Mouse (Mus musculus): ENCODE results near the gene 4930550C14Rik. TPM values are rescaled to one million over a fixed set of nuclear protein-coding genes. Genes with fewer than 3 reads are reported as not detected.

Gene 4930550C14Rik
- polyA plus RNA-seq, 1 experiment from 2014 or later, result 0.11 TPM

- Histone ChIP-seq H3K36me3 (replicated peaks) (no peaks in the 10 kb centered on the region), H3K4me2 (no peak overlapping the region), H3K9ac (no peak overlapping the region), H3K4me3 (replicated peaks) (no peak overlapping the region), H3K27me3 (no peaks in the 10 kb centered on the region), H3K4me1 (peaks cover 14% of the 10 kb centered on the region), H3K9me3 (no peaks in the 10 kb centered on the region), H3K27ac (no peak overlapping the region)
- no peak for ATAC-seq (ENCODE audit: low FRiP score)
- 90% methylated on average over 4 of the region's 4 CpGs for WGBS
Observed at GRCm38 (mm10) chr9:53408548-53408947, 6.4 kb downstream of the 4930550C14Rik start.

GRCm38 (mm10) chr9:53408953-53409361, 6.8 kb downstream of the 4930550C14Rik start:
- Histone ChIP-seq H3K27me3 (no peaks in the 10 kb centered on the region), H3K27ac (no peak overlapping the region), H3K9me3 (no peaks in the 10 kb centered on the region), H3K36me3 (replicated peaks) (no peaks in the 10 kb centered on the region), H3K4me2 (no peak overlapping the region), H3K4me3 (replicated peaks) (no peak overlapping the region), H3K9ac (no peak overlapping the region), H3K4me1 (peaks cover 14% of the 10 kb centered on the region)
- 92% methylated on average over 2 of the region's 2 CpGs for WGBS
- no peak for ATAC-seq (ENCODE audit: low FRiP score)

- H3K4me2 ChIP-seq, result no peak overlapping the region
- no peaks in the 10 kb centered on the region for H3K9me3 ChIP-seq
- H3K4me1 ChIP-seq, result peaks cover 13% of the 10 kb centered on the region
- H3K27ac ChIP-seq, result no peak overlapping the region
- H3K9ac ChIP-seq, result no peak overlapping the region
- H3K4me3 ChIP-seq (replicated peaks), result no peak overlapping the region
- 83% methylated on average over 3 of the region's 3 CpGs for WGBS
- no peaks in the 10 kb centered on the region for H3K27me3 ChIP-seq
- no peak for ATAC-seq (ENCODE audit: low FRiP score)
- no peaks in the 10 kb centered on the region for H3K36me3 ChIP-seq (replicated peaks)
Observed at GRCm38 (mm10) chr9:53409427-53409826, 7.3 kb downstream of the 4930550C14Rik start.

GRCm38 (mm10) chr9:53422133-53422896, 20.2 kb downstream of the 4930550C14Rik start:
- Histone ChIP-seq H3K4me2 (no peak overlapping the region), H3K36me3 (replicated peaks) (no peaks in the 10 kb centered on the region), H3K27ac (no peak overlapping the region), H3K9ac (no peak overlapping the region), H3K27me3 (no peaks in the 10 kb centered on the region), H3K4me1 (no peaks in the 10 kb centered on the region), H3K4me3 (replicated peaks) (no peak overlapping the region), H3K9me3 (no peaks in the 10 kb centered on the region)
- no peak for ATAC-seq (ENCODE audit: low FRiP score)
- 82% methylated on average over 9 of the region's 9 CpGs for WGBS

- H3K4me1 ChIP-seq, result no peaks in the 10 kb centered on the region
- ATAC-seq (ENCODE audit: low FRiP score), result no peak
- H3K36me3 ChIP-seq (replicated peaks), result no peaks in the 10 kb centered on the region
- no peak overlapping the region for H3K27ac ChIP-seq
- no peaks in the 10 kb centered on the region for H3K27me3 ChIP-seq
- H3K4me2 ChIP-seq, result no peak overlapping the region
- 88% methylated on average over 3 of the region's 3 CpGs for WGBS
- no peak overlapping the region for H3K9ac ChIP-seq
- H3K9me3 ChIP-seq, result no peaks in the 10 kb centered on the region
- H3K4me3 ChIP-seq (replicated peaks), result no peak overlapping the region
Observed at GRCm38 (mm10) chr9:53426726-53427125, 24.6 kb downstream of the 4930550C14Rik start.

GRCm38 (mm10) chr9:53427638-53428037, 25.5 kb downstream of the 4930550C14Rik start:
- no peak overlapping the region for H3K4me2 ChIP-seq
- no peak for ATAC-seq (ENCODE audit: low FRiP score)
- H3K27ac ChIP-seq, result no peak overlapping the region
- H3K9me3 ChIP-seq, result no peaks in the 10 kb centered on the region
- no peak overlapping the region for H3K4me3 ChIP-seq (replicated peaks)
- no peaks in the 10 kb centered on the region for H3K27me3 ChIP-seq
- no peaks in the 10 kb centered on the region for H3K4me1 ChIP-seq
- H3K9ac ChIP-seq, result no peak overlapping the region
- 87% methylated on average over 3 of the region's 3 CpGs for WGBS
- H3K36me3 ChIP-seq (replicated peaks), result no peaks in the 10 kb centered on the region

- Histone ChIP-seq H3K27ac (no peak overlapping the region), H3K9me3 (no peaks in the 10 kb centered on the region), H3K27me3 (no peaks in the 10 kb centered on the region), H3K4me2 (no peak overlapping the region), H3K4me3 (replicated peaks) (no peak overlapping the region), H3K4me1 (no peaks in the 10 kb centered on the region), H3K9ac (no peak overlapping the region), H3K36me3 (replicated peaks) (peaks cover 19% of the 10 kb centered on the region)
- no peak for ATAC-seq (ENCODE audit: low FRiP score)
- 93% methylated on average over 14 of the region's 14 CpGs for WGBS
Observed at GRCm38 (mm10) chr9:53435830-53436570, 33.9 kb downstream of the 4930550C14Rik start.

GRCm38 (mm10) chr9:53450609-53451008, 48.5 kb downstream of the 4930550C14Rik start:
- H3K27ac ChIP-seq, result no peak overlapping the region
- H3K9me3 ChIP-seq, result no peaks in the 10 kb centered on the region
- 92% methylated on average over 1 of the region's 1 CpGs for WGBS
- H3K4me3 ChIP-seq (replicated peaks), result no peak overlapping the region
- H3K4me2 ChIP-seq, result no peak overlapping the region
- H3K9ac ChIP-seq, result no peak overlapping the region
- ATAC-seq (ENCODE audit: low FRiP score), result no peak
- no peaks in the 10 kb centered on the region for H3K4me1 ChIP-seq
- H3K27me3 ChIP-seq, result no peaks in the 10 kb centered on the region
- H3K36me3 ChIP-seq (replicated peaks), result peaks cover 55% of the 10 kb centered on the region

GRCm38 (mm10) chr9:53452038-53452437, 49.9 kb downstream of the 4930550C14Rik start:
- Histone ChIP-seq H3K27ac (no peak overlapping the region), H3K36me3 (replicated peaks) (peaks cover 57% of the 10 kb centered on the region), H3K4me3 (replicated peaks) (no peak overlapping the region), H3K4me1 (no peaks in the 10 kb centered on the region), H3K27me3 (no peaks in the 10 kb centered on the region), H3K9ac (no peak overlapping the region), H3K4me2 (no peak overlapping the region), H3K9me3 (no peaks in the 10 kb centered on the region)
- 94% methylated on average over 2 of the region's 2 CpGs for WGBS
- no peak for ATAC-seq (ENCODE audit: low FRiP score)

- no peaks in the 10 kb centered on the region for H3K27me3 ChIP-seq
- H3K4me2 ChIP-seq, result no peak overlapping the region
- no peak overlapping the region for H3K9ac ChIP-seq
- no peak overlapping the region for H3K4me3 ChIP-seq (replicated peaks)
- peaks cover 17% of the 10 kb centered on the region for H3K36me3 ChIP-seq (replicated peaks)
- no peaks in the 10 kb centered on the region for H3K4me1 ChIP-seq
- WGBS, result 89% methylated on average over 9 of the region's 9 CpGs
- H3K27ac ChIP-seq, result no peak overlapping the region
- no peaks in the 10 kb centered on the region for H3K9me3 ChIP-seq
- no peak for ATAC-seq (ENCODE audit: low FRiP score)
Observed at GRCm38 (mm10) chr9:53472806-53473518, 70.8 kb downstream of the 4930550C14Rik start.

All from forebrain, embryonic 12.5 days (tissue).